Mouse (Mus musculus) myocyte (in vitro differentiated cells): Measurements from ENCODE around the gene Adam12.

ENCODE experiments used
- CEBPB ChIP-seq: IDR thresholded peaks from 2 replicates; pipeline ENCODE4 v1.6.1; 2011; ENCODE audit warnings: mild to moderate bottlenecking, moderate library complexity; ENCODE audit not compliant: poor library complexity, insufficient read depth, severe bottlenecking
- E2F4 ChIP-seq: IDR thresholded peaks from one replicate; pipeline ENCODE4 v1.6.1; 2011; ENCODE audit warnings: mild to moderate bottlenecking, control low read depth, moderate library complexity; ENCODE audit not compliant: insufficient read depth
- MAX ChIP-seq: IDR thresholded peaks from one replicate; pipeline ENCODE4 v1.6.1; 2011; ENCODE audit warnings: low read depth, mild to moderate bottlenecking, control low read depth
- MYOD1 ChIP-seq, 3 experiments: IDR thresholded peaks; one replicate each; pipeline ENCODE4 v1.6.1; 2011; ENCODE audit warnings: control low read depth in 2 of 3, low read depth in 2 of 3, mild to moderate bottlenecking in 2 of 3, moderate library complexity in 1 of 3; ENCODE audit not compliant: insufficient read length in 2 of 3, control insufficient read depth in 1 of 3
- MYOG ChIP-seq, 3 experiments: IDR thresholded peaks; one replicate each; pipeline ENCODE4 v1.6.1; 2011; ENCODE audit warnings: control low read depth in 2 of 3, low read depth in 2 of 3, mild to moderate bottlenecking in 2 of 3; ENCODE audit not compliant: insufficient read length in 2 of 3, control insufficient read depth in 1 of 3, insufficient read depth in 1 of 3
- POLR2A ChIP-seq: IDR thresholded peaks from one replicate; pipeline ENCODE4 v1.6.1; 2011; ENCODE audit warnings: low read depth, mild to moderate bottlenecking, control low read depth, moderate library complexity; ENCODE audit not compliant: insufficient read length
- POLR2AphosphoS2 ChIP-seq: IDR thresholded peaks from one replicate; pipeline ENCODE4 v1.6.1; 2011; ENCODE audit warnings: low read depth, control low read depth; ENCODE audit not compliant: insufficient read length
- SRF ChIP-seq: IDR thresholded peaks from one replicate; pipeline ENCODE4 v1.6.1; 2011; ENCODE audit warnings: low read depth; ENCODE audit not compliant: control insufficient read depth, insufficient read length
- USF1 ChIP-seq: IDR thresholded peaks from one replicate; pipeline ENCODE4 v1.6.1; 2011; ENCODE audit warnings: low read depth, mild to moderate bottlenecking, control low read depth, moderate library complexity

GRCm38 (mm10) chr7:133870265-133870664 lies 361.7 kb downstream of the Adam12 start:
- TF ChIP-seq POLR2A (no peak), USF1 (no peak), E2F4 (no peak), MAX (no peak), MYOG (IDR thresholded peaks at IDR 0.05; ENCODE audit: control insufficient read depth in 1 of 3, insufficient read depth in 1 of 3, insufficient read length in 2 of 3, low read depth in 2 of 3) (no peak), POLR2AphosphoS2 (no peak), CEBPB (no peak), SRF (no peak), MYOD1 (IDR thresholded peaks at IDR 0.05; ENCODE audit: control insufficient read depth in 1 of 3, insufficient read length in 2 of 3, low read depth in 2 of 3) (peak in 2 of 3 experiments; percentile 37 to 51)
